Mouse (Mus musculus): ENCODE data around the gene Il12rb1. TPM values are rescaled to one million over a fixed set of nuclear protein-coding genes. Genes with fewer than 3 reads are reported as not detected.
A peak's percentile ranks its signal among the peaks of the same experiment; 100 is the strongest.

Il12rb1 gene
- polyA plus RNA-seq, 1 experiment from 2014 or later = 0.22 TPM

GRCm38 (mm10) chr8:70832371-70832770 is 24.1 kb downstream of the Il12rb1 start:
- H3K36me3 ChIP-seq (replicated peaks) = peaks cover 34% of the 10 kb centered on the region
- peaks cover 59% of the 10 kb centered on the region for H3K4me1 ChIP-seq (replicated peaks)

DNA sequence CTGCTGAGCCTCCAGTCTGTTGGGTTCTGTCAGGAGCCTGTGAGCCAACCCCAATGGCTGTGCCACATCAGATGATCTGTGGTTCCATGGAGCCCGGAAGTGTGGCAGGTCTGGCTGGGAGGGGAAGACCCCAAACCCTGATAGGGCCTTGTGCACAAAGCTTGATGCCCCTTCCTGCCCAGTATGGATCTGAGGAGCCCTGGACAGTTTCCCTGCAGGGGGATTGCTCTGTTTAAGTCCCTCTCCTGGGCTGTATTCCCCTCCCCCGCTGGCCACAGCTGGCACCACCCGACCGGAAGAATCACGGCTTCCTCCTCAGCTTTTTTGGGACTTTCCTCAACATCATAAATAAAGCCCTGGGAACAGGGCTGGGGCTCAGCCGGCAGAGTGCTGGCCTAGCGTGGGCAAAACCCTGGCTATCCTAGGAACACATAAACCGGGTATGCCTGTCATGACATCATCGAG is 24.8 kb downstream of the Il12rb1 start:
- no peak for ATAC-seq (ENCODE audit: insufficient read depth)
- no peaks in the 10 kb centered on the region for H3K9me3 ChIP-seq (replicated peaks)
- H3K9ac ChIP-seq = peak overlapping the region; percentile 21; the same call in 1 of the 2 replicates
- H3K27ac ChIP-seq (replicated peaks) = peak overlapping the region; percentile 46
- H3K27me3 ChIP-seq = no peaks in the 10 kb centered on the region
- H3K36me3 ChIP-seq (replicated peaks) = peaks cover 37% of the 10 kb centered on the region
- 0 out of 2 replicates have a peak overlapping the region, but pooled peaks have one; percentile 7 for H3K4me2 ChIP-seq
- WGBS (ENCODE audit: insufficient replicate concordance) = 33% methylated on average over 9 of the region's 9 CpGs
- peaks cover 66% of the 10 kb centered on the region for H3K4me1 ChIP-seq (replicated peaks)
- no peak overlapping the region for H3K4me3 ChIP-seq (replicated peaks)

More at GRCm38 (mm10) chr8:70832371-70832770, 24.1 kb downstream of the Il12rb1 start:
- ATAC-seq (ENCODE audit: insufficient read depth) = no peak
- Histone ChIP-seq H3K9me3 (replicated peaks) (no peaks in the 10 kb centered on the region), H3K4me3 (replicated peaks) (no peak overlapping the region), H3K27ac (replicated peaks) (no peak overlapping the region; the same call in 1 of the 2 replicates), H3K27me3 (no peaks in the 10 kb centered on the region), H3K4me2 (no peak overlapping the region), H3K9ac (0 out of 2 replicates have a peak overlapping the region, but pooled peaks have one; percentile 21)
- 75% methylated on average over 11 of the region's 11 CpGs for WGBS (ENCODE audit: insufficient replicate concordance)

DNA sequence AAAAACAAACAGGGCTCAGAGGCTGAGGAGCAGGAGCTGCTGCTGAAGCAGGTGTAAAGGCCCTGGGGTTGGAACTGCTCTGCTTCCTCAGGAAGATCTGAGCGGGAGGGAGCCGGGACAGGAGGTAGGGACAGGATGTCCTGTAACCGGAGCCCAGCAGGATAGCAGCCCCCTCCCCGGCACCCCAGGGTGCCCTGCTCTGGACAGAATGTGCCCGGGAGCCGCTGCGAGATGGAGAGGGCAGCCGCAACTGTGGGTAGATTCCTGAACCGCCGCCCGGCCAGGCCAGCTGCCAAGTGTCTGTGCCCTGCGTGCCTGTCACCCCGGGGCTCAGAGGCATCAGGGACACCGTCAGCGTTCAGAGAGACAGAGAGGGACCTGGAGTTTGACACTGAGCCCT is 25.3 kb downstream of the Il12rb1 start:
- Histone ChIP-seq H3K9ac (0 out of 2 replicates have a peak overlapping the region, but pooled peaks have one; percentile 21), H3K27ac (replicated peaks) (peak overlapping the region; percentile 46), H3K4me1 (replicated peaks) (peaks cover 70% of the 10 kb centered on the region), H3K4me3 (replicated peaks) (no peak overlapping the region), H3K36me3 (replicated peaks) (peaks cover 37% of the 10 kb centered on the region), H3K4me2 (no peak overlapping the region), H3K27me3 (no peaks in the 10 kb centered on the region), H3K9me3 (replicated peaks) (no peaks in the 10 kb centered on the region)
- ATAC-seq (ENCODE audit: insufficient read depth) = no peak
- 51% methylated on average over 15 of the region's 15 CpGs for WGBS (ENCODE audit: insufficient replicate concordance)

GRCm38 (mm10) chr8:70834071-70834470 is 25.8 kb downstream of the Il12rb1 start:
- ATAC-seq (ENCODE audit: insufficient read depth) = no peak
- no peak overlapping the region for H3K9ac ChIP-seq
- 95% methylated on average over 3 of the region's 3 CpGs for WGBS (ENCODE audit: insufficient replicate concordance)

DNA sequence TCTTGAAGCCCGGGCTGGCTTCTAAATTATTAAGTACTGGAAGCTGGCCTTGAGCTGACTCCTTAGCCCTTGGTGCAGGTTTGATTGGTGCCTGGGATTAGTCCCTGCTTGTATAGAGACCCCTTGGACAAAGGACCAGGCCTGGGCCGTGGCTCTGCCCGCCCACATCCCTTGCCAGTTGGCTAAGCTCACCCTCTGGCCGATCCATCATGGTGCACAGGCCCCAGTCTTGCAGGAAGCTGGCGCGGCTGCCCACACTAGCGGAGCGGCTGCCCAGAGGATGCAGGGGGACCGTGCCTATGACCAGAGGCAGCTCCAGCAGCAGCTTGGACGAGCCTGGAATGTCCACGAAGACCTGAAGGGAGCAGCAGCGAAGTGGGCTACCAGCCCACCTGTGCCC is 28.4 kb downstream of the Il12rb1 start:
- peak overlapping the region; percentile 91 for H3K4me2 ChIP-seq
- peaks cover 89% of the 10 kb centered on the region for H3K4me1 ChIP-seq (replicated peaks)
- H3K27ac ChIP-seq (replicated peaks) = peak overlapping the region; percentile 86
- H3K9me3 ChIP-seq (replicated peaks) = no peaks in the 10 kb centered on the region
- ATAC-seq (ENCODE audit: insufficient read depth) = no peak
- peak overlapping the region; percentile 32; the same call in 1 of the 2 replicates for H3K9ac ChIP-seq
- H3K4me3 ChIP-seq (replicated peaks) = peak overlapping the region; percentile 84
- H3K27me3 ChIP-seq = no peaks in the 10 kb centered on the region
- WGBS (ENCODE audit: insufficient replicate concordance) = 89% methylated on average over 12 of the region's 12 CpGs
- peaks cover 37% of the 10 kb centered on the region for H3K36me3 ChIP-seq (replicated peaks)

More at GRCm38 (mm10) chr8:70834071-70834470, 25.8 kb downstream of the Il12rb1 start:
- peaks cover 37% of the 10 kb centered on the region for H3K36me3 ChIP-seq (replicated peaks)
- H3K4me3 ChIP-seq (replicated peaks) = no peak overlapping the region
- H3K27me3 ChIP-seq = no peaks in the 10 kb centered on the region
- no peaks in the 10 kb centered on the region for H3K9me3 ChIP-seq (replicated peaks)
- peaks cover 75% of the 10 kb centered on the region for H3K4me1 ChIP-seq (replicated peaks)
- 0 out of 2 replicates have a peak overlapping the region, but pooled peaks have one; percentile 8 for H3K27ac ChIP-seq (replicated peaks)
- no peak overlapping the region for H3K4me2 ChIP-seq

DNA sequence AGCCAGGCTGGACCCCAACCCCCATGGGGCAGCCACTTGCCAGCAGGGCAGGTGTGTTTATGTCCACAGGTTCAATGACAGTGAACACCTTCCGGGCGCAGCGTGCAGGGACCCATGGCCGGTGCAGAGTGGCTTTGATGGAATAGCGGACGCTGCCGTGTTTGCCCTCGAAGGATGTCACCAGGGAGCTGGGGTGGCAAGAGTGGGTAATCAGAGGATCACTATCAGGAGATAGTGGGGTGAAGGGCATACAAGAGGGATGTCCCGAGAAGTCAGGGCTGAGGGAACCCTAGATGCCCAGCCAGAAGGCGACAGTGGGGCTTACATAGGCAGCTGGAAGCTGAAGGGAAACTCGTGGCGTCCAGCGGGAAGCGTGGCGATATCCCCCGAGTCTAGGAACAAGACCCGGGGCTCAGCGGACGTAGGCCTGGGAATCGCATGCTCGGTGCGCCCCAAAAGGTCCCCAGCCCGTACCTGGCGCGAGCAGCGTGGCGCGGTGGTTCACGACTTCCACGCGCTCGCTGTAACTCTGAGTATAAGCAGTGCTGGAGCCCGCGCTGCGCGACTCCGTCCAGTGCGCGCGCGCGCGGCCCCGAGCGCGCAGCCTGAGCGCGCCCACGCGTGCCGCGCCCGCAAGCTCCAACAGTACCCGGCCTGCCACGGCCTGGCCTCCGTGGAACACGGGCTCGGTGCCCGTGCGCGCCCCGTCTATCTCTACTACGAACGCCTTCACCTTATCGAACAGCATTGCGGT is 30.6 kb downstream of the Il12rb1 start:
- 3% methylated on average over 65 of the region's 66 CpGs for WGBS (ENCODE audit: insufficient replicate concordance)
- Histone ChIP-seq H3K27me3 (no peaks in the 10 kb centered on the region), H3K9ac (peak overlapping the region; percentile 92), H3K36me3 (replicated peaks) (peaks cover 37% of the 10 kb centered on the region), H3K4me3 (replicated peaks) (peak overlapping the region; percentile 84), H3K4me2 (peak overlapping the region; percentile 91), H3K9me3 (replicated peaks) (no peaks in the 10 kb centered on the region), H3K27ac (replicated peaks) (peak overlapping the region; percentile 98), H3K4me1 (replicated peaks) (peaks cover 90% of the 10 kb centered on the region)
- ATAC-seq (ENCODE audit: insufficient read depth) = peak; percentile 35

DNA sequence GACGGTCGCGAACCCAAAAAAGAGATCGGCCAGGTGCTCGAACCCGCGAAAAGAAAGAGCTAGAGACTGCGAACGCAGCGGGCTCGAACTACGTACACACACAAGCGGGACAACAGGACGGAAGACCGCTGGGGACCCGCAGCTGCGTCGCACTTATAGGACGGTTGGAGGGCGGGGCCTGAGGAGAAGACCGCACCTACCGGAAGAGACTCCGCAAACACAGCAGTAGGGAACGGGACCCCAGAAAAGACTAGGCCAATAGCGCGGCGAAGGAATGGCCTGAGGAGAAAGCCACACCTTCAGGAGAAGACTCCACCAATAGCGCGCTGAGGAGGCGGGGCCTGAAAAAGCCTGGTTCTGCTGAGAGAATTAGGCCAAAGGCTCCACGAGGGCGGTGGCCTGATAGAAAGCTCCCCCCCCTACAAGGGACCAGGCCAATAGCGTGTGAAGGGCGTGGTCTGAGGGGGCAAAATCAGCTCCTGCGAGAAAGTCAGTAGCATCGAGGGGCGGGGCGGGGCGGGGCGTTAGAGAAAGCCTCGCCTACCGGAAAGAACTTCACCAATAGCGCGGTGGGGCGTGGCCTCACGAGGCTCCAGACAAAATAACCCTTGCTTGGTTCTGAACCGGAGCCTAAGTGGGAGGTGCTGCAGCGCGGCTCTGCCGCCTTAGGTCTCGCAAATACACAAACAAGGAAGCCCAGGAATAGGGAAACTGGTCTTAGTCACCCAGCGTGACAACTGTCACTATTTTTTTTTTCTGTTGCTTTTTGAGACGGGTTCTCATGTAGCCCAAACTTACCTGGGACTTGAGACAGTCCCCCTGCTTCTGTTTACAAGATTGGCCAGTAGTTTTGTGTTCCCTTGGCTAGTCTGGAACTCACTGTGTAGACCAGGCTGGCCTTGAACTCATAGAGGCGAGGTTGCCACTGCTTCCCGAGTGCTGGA is 31.4 kb downstream of the Il12rb1 start, which contains the start of gene Arrdc2:
TSS of gene Arrdc2 (minus strand) at position 313 of the 944 bp plus-strand sequence.
- under 1% methylated on average over 55 of the region's 55 CpGs for WGBS (ENCODE audit: insufficient replicate concordance)
- peaks cover 90% of the 10 kb centered on the region for H3K4me1 ChIP-seq (replicated peaks)
- no peaks in the 10 kb centered on the region for H3K9me3 ChIP-seq (replicated peaks)
- H3K4me2 ChIP-seq = peak within 1 kb of the TSS; percentile 91
- peaks cover 30% of the 10 kb centered on the region for H3K36me3 ChIP-seq (replicated peaks)
- peak within 1 kb of the TSS; percentile 84 for H3K4me3 ChIP-seq (replicated peaks)
- peak within 1 kb of the TSS; percentile 92 for H3K9ac ChIP-seq
- no peaks in the 10 kb centered on the region for H3K27me3 ChIP-seq
- ATAC-seq (ENCODE audit: insufficient read depth) = peak; percentile 88
- peak within 1 kb of the TSS; percentile 98 for H3K27ac ChIP-seq (replicated peaks)

DNA sequence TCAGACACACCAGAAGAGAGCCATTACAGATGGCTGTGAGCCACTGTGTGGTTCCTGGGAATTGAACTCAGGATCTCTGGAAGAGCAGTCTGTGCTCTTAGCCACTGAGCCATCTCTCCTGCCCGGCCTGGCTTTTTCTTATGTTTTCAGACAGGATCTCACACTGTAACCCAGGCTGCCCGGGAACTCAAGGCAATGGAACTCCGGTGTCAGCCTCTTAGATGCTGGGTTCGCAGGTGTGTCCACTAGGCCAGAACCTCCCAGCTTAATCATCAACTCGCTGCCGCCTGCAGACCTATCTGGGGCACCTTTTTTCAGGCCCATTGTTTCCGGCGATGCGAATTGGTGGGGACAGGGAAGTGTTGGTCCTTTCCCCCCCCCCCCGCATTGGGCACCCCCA is 32.3 kb downstream of the Il12rb1 start:
- peak overlapping the region; percentile 63 for H3K4me3 ChIP-seq (replicated peaks)
- H3K9ac ChIP-seq = peak overlapping the region; percentile 72
- peak overlapping the region; percentile 98 for H3K27ac ChIP-seq (replicated peaks)
- peaks cover 90% of the 10 kb centered on the region for H3K4me1 ChIP-seq (replicated peaks)
- peak overlapping the region; percentile 91 for H3K4me2 ChIP-seq
- no peaks in the 10 kb centered on the region for H3K9me3 ChIP-seq (replicated peaks)
- no peak for ATAC-seq (ENCODE audit: insufficient read depth)
- H3K36me3 ChIP-seq (replicated peaks) = peaks cover 21% of the 10 kb centered on the region
- H3K27me3 ChIP-seq = no peaks in the 10 kb centered on the region
- WGBS (ENCODE audit: insufficient replicate concordance) = 41% methylated on average over 10 of the region's 10 CpGs

DNA sequence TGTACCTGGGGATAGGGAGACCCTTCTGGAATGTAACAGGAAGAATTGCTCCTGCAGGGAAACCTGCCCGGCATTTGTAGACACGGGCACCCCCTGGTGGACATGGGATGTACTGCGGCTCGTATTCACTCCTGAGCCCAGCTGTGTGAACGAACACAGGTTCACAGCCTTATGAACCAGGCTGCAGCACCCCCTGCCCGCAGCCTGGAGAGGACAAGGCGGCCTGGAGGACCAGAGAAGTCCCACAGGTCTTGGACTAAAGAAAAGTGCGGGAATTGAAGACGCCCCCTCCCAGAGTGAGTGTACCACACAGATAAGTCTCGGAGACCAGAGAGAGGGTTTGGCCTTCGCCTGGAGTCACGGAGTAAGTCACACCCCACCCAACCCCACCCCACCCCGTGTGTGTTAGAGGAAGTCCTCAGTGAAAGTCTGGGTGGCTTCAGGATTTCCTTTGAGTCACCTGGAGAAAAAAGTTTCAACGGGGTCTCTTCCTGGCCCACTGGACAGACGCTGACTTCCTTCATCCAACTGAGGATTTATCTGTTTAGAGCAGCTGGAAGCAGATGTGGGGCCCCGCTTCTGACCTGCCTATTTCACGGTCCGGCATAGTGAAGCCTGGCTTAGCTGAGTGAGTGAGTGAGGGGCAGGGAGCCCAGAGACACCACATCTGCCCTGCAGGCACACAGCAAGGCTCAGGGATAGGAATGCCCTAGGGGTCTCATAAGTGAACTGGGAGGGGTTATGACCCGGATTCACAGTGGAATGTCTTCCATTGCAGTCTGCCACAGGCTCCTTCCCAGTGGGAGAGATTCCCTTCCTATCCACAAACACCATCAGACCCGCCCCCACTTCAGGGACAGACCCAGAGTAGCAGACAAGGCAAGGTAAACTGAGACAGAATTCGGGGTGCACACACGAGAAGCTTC is 33.2 kb downstream of the Il12rb1 start:
- 11% methylated on average over 22 of the region's 22 CpGs for WGBS (ENCODE audit: insufficient replicate concordance)
- peaks cover 13% of the 10 kb centered on the region for H3K36me3 ChIP-seq (replicated peaks)
- peaks cover 88% of the 10 kb centered on the region for H3K4me1 ChIP-seq (replicated peaks)
- peak overlapping the region; percentile 63 for H3K4me3 ChIP-seq (replicated peaks)
- no peaks in the 10 kb centered on the region for H3K9me3 ChIP-seq (replicated peaks)
- H3K9ac ChIP-seq = peak overlapping the region; percentile 72
- peak overlapping the region; percentile 98 for H3K27ac ChIP-seq (replicated peaks)
- H3K27me3 ChIP-seq = peaks cover 2% of the 10 kb centered on the region; the same call in 1 of the 2 replicates
- H3K4me2 ChIP-seq = peak overlapping the region; percentile 91
- peak; percentile 40 for ATAC-seq (ENCODE audit: insufficient read depth)

DNA sequence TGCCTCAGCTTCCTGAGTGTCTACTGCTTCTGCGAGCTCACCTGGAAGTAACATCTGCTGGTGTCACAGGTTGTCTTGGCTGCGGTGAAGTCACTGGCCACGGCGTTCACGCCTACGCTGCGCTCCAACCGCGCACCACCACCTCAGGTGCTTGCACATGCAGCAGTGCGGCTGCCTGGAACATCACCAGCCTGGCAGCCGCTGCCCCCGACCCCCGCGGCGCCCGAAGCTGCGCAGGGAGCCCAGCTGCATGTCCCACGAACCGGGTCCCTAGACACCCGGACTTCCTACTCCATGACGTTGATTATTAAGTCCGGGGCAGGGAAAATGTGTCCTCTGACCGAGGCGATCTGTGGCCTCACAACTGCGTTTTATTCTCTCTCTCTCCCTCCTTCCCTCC is 34.2 kb downstream of the Il12rb1 start:
- Histone ChIP-seq H3K27me3 (peaks cover 10% of the 10 kb centered on the region; the same call in 1 of the 2 replicates), H3K27ac (replicated peaks) (peak overlapping the region; percentile 98), H3K36me3 (replicated peaks) (peaks cover 2% of the 10 kb centered on the region; the same call in 1 of the 2 replicates), H3K9ac (peak overlapping the region; percentile 72), H3K9me3 (replicated peaks) (no peaks in the 10 kb centered on the region), H3K4me3 (replicated peaks) (peak overlapping the region; percentile 63), H3K4me1 (replicated peaks) (peaks cover 85% of the 10 kb centered on the region), H3K4me2 (peak overlapping the region; percentile 91)
- WGBS (ENCODE audit: insufficient replicate concordance) = 72% methylated on average over 25 of the region's 25 CpGs
- no peak for ATAC-seq (ENCODE audit: insufficient read depth)
